Mouse (Mus musculus): Measurements from ENCODE around the gene Rtn4rl1. TPM values are rescaled to one million over a fixed set of nuclear protein-coding genes. Genes with fewer than 3 reads are reported as not detected.
A peak's percentile ranks its signal among the peaks of the same experiment; 100 is the strongest.

Gene Rtn4rl1
- total RNA-seq, 2 experiments from 2014 or later: 20.3 to 23.2 TPM

DNA sequence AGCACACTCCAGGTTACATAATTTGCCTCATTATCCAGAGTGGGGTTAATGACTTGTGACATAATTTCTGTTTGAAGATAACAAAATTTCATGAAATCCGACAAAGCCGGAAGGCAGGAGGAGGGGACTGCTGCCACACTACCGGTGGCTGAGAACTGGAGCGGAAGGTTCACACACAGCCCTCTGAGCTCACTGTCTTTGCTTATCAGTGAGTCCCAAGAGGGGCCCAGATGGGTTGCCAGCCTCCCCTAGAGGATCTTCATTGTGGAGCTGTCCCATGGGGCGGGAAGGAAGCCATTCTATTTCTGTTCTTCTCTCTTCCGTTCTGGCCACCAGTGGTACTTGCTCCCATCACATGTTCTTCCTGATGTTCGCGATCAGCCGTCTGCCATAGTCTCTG lies 107.4 kb downstream of the Rtn4rl1 start:
- peak; percentile 6 for DNase-seq

DNA sequence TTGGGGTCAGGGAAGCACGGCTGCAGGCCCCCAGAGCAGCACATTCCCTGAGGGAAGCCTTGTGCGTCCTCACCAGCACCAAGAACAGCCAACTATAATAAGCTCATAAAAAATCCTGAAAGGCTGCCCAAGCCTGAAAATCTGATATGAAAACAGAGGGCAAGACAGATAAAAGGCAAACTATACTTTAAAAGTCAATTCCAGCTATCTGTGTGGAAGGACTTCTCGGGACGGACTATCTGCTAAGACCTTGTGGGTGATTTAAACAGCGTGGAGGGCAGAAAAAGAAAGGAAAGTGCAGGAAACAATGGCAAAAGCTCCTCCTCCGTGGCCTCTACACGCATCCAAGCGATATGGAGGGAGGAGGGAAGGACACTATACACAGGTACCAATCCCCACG lies 111.2 kb downstream of the Rtn4rl1 start:
- DNase-seq: no peak

DNA sequence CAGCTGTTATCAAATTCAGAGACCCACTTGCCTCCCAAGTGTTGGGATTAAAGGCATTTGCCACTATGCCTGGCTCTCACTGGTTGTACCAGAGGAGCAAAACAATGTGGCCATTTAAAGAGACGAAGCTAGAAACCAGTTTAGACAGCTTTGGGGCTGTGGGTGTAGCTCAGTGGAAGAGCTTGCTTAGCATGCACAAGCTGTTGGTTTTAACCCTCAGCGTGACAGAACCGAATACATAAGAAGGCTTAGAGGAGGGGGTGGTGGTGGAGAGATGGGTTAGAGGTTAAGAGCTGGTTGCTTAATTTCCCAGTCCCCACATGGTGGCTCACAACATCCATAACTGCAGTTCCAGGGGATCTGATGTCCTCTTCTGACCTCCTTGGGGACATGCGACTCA lies 115.1 kb downstream of the Rtn4rl1 start:
- DNase-seq: no peak

DNA sequence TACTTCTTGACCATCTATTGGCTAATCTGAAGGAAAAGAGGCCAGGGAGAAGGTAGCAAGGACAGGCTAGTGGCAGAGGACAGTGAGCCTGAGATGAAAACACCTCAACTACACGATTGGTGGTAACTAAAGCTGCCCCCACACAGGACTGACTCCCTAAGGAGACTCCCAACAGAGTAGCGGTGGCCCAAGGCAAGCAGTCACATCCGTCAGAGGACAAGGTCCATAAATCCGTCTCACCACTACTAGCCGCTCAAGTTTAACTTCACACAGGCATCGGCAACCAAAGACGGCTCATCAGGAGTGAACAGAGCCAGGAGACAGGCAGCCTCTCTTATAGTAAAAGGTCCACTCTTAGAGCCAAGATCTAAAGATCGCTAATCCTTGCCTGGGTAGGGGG lies 117.2 kb downstream of the Rtn4rl1 start:
- DNase-seq: no peak

DNA sequence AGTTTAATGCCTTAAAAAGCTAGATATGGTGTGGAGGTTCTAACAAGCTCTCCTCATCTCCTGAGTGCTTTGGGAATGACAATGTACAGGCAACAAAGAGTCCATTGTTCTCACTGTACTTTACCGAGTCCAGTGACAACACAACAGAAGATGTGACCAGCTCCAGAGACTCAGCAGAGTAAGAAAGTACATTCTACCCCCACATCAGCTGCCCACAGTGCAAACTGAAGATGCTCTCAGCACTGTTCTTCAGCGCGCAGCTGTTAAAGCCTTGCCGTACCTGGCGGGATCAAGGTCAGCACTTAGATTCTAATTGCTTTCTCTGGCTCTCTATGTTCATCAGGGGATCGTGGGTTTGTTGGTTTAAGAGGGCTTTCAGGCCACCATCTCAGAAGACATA lies 118.2 kb downstream of the Rtn4rl1 start:
- DNase-seq: no peak

DNA sequence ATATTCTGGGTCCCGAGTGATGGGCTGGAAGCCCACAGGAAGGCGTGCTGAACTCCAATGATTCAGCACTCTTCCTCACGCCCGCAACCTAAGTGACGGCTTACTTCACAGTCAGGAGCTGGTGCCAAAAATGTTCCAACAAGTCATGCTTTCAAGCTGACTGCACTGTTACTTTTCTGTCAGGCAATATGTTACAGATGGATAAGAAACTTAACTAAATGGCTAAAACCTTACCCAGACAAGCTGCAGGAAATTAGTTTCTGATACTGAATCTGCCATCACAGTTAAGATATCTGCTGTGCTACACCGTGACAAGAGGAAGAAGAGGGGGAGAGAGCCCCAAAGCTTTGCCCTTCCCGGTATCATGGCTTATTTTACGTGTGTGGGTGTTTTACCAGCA lies 120.3 kb downstream of the Rtn4rl1 start:
- no peak for DNase-seq

Small RNAs within 50 kb of the gene (microRNA-seq; reads per million reads assigned to microRNA genes)
- gene Mir132: 705 to 944 reads per million in 2 experiments
- 22.8 to 37.4 reads per million in 2 experiments for gene Mir212

Other genes starting within 250 kb of the Rtn4rl1 start
- gene Hic1, start 24.3 kb upstream of the Rtn4rl1 start, total RNA-seq (2021): 10 to 100 TPM; 42.6 to 49.5 TPM
- gene Ovca2, start 14.9 kb upstream of the Rtn4rl1 start, total RNA-seq (2021): 1 to 10 TPM; 8.1 to 8.7 TPM
- gene Dph1, start 2.5 kb upstream of the Rtn4rl1 start, total RNA-seq (2021): 10 to 100 TPM; 15.0 to 17.4 TPM
- 100 to 1,000 TPM; 109 to 114 TPM for gene Rpa1, start 154.5 kb downstream of the Rtn4rl1 start, total RNA-seq (2021)
- gene Smyd4, start 154.7 kb downstream of the Rtn4rl1 start, total RNA-seq (2021): 1 to 10 TPM; 6.4 to 8.5 TPM
- 10 to 100 TPM; 12.7 to 16.9 TPM for gene Serpinf1, start 228.9 kb downstream of the Rtn4rl1 start, total RNA-seq (2021)
- under 1 TPM in 1 of 2 experiments, not detected in 1; 0.11 TPM for gene Serpinf2, start 245.8 kb downstream of the Rtn4rl1 start, total RNA-seq (2021)